Mouse (Mus musculus): ENCODE measurements around the gene Rab4a.
"Not testable (repeated sequence)": the region's sequence is repeated elsewhere in the genome, so short reads cannot be mapped to it uniquely, and the experiment has no call there.

Gene Rab4a

DNA sequence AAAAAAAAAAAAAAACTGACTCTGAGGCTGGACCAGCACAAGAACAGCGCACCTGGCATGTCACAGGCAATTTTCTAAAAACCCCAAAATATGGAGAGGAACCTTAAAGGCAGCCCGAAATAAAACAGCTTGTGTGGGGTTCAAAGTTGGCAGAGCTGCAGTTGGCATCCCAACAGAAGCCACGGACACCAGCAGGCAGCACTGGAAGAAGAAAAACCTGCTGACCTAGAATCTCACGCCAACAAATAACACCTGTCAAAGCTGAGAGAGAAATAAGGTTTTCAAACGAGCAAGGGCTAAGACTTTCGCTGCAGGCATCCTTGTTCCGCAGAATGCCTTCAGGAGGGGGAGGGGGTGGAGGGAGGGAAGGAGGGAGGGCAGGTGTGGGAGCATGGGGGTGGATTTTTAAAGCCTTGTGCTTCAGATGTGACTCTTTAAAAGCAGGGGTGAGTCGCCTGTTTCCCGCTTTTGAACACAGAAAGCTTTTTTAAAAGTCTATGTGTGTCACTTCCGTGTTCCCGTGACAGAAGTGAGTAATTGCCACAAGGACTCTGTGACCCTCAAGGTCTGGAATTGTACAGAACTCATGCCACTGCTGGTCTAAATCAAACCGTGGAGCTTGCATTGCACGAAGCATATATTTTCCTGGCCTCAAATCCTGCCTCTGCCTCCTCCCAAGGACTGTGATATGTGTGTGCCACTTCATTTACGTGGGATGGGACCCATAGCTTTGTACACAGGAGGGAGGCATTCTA is 17.2 kb upstream of the Rab4a start:
- DNase-seq (ENCODE audit: low read depth, low spot score): no peak

DNA sequence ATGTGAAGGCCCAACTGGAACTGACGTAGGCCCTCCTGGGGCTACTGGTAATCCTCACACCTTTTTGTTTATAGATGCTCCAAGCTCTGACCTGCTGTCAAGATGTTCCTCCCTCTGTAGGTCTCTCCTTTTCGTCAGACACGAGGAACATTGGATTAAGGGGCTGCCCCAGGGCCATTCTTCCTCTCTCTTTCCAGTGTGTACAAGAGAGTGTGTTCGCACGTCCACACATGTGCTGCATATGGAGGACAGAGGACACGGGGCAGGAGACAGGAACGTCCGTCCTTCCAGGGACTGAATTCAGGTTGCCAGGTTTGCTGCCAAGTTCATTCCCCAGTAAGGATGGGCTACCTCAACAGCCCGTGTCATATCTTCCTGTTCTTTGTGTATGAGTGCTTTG is 16.3 kb upstream of the Rab4a start:
- no peak for DNase-seq (ENCODE audit: low read depth, low spot score)

DNA sequence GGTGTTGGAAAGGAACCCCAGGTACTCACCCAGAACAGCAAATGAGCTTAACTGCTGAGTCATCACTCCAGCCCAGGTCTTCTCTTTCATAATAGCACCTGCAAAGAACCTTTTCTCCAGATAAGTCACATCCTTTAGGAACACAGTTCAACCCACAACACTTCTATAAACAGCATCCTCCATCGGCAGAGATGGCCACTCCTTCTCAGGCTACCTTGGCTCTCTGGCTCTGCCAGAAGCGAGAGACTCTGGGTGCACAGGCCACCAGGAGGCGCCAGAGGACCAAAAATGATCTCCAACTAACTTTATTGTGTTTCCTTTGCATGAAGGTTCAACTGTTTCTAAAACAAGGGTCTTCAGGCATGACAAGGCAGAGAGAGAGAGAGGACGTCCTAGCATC is 15.8 kb upstream of the Rab4a start:
- peak; percentile 66 for DNase-seq (ENCODE audit: low read depth, low spot score)

DNA sequence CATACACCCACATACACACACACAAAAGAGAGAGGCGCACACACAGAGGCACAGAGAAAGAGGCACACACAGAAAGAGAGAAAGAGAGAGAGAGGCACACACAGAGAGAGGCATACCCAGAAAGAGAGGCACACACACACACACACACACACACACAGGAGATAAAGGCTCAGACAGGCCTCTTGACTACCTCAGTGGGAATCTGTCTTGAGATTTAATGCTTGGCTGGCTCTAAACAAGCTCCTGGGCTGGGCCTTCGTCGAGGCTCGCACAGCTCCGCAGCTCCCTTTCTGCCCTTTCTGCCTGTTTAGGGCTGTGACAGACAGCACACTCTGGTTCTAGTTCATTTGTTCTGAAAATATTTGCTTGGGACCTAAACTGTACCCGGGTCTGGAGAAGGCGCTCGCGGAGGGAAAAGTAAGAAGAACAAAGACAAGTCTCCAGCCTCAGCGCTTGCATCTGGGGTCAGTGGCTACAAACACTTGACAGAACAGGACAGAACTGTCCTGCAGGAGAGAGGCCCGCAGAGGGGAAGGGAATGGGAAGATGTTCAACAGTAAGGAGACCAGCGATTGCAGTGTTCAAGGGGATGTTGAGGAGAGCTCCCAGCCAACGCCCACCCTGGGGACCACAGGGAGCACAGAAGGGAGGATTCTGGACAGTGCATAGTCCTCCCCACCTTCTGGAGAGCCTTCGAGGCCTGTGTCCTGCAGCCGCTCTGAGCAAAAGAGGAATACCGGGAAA is 14.5 kb upstream of the Rab4a start:
- DNase-seq (ENCODE audit: low read depth, low spot score): no peak

DNA sequence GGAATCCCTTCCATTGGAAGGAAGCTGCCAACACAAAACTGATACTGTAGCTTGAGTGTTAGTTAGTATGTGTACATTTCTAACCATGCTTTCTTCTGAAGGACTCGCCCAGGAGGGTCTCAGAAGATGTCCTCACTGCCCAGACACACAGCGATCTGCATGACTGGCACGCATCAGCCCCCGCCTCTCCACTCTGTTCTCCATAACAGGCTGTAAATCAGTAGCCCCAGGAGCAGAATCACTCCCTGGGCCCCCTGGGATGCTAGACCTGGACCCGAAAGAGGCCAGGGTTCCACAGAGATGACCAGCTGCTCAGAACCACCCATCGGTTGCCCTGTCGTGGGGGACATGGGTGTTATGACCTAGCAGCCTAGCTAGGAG is 13.9 kb upstream of the Rab4a start:
- DNase-seq (ENCODE audit: low read depth, low spot score): no peak

DNA sequence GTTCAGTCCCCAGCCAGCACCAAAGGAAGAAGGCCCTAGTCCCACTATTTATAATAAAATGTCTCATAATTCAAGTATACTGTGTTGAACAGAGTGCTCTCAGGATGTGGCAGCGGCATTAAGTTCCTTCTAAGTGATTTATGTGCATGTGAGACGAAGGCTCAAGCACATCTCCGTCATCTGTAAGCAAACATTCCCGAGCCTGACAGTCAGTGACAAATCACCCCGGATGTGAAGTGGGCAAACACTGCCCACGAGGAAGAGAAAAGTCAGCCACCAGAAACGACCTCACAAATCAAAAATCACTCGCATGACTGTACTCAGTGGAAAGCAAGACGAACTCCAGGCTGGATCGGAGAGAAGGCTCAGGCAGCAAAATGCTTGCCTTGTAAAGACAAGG is 11.9 kb upstream of the Rab4a start:
- DNase-seq (ENCODE audit: low read depth, low spot score): no peak

DNA sequence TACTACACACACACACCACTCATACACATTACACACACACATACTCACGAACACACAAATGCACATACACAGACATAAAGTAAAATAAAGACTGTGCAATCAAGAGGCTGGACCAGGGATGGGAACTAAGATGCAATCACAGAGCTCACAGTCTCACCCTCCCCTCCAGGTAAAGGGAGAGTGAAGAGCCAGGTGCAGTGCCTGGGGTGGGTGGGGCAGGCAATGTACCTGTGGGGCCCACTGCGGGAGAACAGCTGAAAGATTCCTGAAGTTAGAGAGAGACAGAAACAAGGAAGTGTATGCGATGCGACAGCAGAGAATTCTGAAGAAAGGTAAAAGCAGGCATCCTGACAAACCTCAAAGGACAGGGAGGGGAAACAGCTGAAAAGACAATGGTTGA is 11.0 kb upstream of the Rab4a start:
- no peak for DNase-seq (ENCODE audit: low read depth, low spot score)

DNA sequence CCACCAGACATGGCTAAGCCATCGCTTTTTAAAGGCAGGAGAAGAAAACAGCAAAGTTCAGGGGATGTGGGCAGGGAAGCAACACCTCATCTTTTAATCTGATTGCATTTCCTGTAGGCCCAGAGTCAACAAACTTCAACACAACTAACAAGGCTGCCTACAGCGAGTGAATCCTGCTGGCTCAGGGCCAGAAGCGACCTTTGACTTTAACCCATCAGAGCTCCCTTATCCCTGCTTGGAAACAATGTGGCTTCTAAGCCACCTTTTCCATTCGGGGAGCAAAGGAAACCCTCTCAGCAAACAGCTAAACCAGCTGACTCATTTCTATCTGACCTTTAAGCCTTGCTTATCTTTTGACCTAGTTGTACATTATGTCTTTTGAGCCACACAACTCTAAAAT is 9.0 kb upstream of the Rab4a start:
- no peak for DNase-seq (ENCODE audit: low read depth, low spot score)

DNA sequence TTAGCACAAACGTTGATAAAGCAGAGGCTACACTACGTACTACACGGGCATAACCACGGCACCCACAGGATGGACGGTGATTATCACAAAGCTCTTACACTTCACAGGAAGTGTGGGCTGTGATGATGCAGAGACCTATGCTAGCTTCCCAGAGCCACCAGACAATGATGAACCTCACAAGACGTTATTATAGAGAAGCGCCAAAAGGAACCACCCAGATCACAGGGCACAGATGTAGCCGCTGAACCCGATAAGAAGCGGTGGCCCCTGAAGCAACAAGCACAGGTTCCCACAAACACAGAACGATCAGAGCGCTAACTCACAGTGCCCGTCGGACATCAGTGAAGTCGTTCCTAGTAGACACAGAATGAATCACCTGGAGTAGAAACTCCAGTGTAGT is 7.9 kb upstream of the Rab4a start:
- DNase-seq (ENCODE audit: low read depth, low spot score): no peak

DNA sequence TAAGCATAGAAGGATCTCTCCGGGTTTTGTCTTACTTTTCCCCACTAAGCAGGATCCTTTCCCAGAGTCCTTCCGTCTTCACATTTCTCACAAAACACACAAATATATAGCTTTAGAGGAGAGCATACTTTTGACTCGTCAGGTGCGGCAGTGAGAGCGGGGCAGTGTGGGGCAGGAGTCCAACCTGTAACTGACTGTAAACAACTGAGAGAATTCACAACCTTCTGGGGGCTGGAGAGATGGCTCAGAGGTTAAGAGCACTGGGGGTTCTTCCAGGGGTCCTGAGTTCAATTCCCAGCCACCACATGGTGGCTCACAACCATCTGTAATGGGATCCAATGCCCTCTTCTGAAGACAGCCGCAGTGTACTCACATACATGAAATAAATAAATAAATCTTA is 6.4 kb upstream of the Rab4a start:
- no peak for DNase-seq (ENCODE audit: low read depth, low spot score)

DNA sequence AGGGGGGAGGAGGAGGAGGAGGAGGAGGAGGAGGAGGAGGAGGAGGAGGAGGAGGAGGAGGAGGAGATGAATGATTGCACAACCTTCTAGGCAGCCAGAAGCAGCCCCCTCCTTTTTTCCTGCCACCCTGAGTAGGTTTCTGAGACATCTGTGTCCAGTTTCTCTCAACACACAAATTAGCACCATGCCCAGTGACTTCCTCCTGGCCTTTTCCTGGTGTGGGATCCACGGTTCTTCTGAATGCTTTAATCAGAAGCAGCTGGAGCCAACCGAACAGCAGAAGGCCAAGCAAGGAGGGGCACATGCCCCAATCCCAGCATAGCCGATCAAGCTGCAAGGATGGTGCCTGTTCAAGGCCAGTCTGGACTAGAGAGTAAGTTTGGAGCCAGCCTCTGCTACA is 5.9 kb upstream of the Rab4a start:
- DNase-seq (ENCODE audit: low read depth, low spot score): no peak

DNA sequence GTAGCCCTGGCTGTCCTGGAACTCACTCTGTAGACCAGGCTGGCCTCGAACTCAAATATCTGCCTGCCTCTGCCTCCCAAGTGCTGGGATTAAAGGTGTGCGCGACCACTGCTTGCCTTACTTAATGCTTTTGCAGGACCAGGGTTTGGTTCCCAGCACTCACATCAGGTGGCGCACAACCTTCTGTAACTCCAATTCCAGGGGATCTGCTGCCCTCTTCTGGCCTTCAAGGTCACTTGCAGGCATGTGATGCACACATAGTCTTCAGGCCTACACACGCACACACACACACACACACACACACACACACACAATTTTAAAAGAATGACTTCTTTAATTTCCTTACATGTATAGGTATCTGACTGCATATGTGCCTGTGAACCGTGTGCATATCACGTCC is 4.9 kb upstream of the Rab4a start:
- DNase-seq (ENCODE audit: low read depth, low spot score): no peak

DNA sequence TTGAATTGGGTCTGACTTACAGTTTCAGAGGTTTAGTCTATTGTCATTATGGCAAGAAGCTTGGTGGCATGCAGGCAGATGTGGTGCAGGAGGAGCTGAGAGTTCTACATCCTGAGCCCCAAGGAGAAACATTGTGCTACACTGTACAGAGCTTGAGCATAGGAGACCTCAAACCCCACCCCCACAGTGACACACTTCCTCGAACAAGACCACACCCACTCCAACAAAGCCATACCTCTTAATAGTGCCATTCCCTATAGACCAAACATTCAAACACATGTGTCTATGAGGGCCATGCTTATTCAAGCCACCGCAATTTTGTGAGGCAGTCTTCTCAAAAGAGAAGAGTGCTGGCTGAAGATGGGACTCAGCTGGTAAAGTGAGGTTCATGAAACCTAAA is 4.2 kb upstream of the Rab4a start:
- no peak for DNase-seq (ENCODE audit: low read depth, low spot score)

DNA sequence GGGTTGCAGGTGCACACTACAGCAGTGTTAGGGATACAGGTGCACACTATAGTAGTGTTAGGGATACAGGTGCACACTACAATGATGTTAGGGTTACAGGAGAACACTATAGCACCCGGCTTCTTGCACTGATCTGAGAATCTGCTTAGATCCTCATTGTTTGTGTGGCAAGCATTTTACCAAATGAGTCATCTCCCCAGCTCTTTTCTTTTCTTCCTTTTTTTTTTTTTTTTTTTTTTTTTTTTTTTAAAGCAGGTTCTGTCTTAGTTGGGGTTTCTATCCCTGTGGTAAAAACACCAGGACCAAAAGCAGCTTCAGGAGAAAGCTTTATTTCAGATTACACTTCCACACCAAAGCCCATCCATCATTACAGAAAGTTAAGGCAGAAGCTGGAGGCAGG is 2.1 kb upstream of the Rab4a start:
- no peak for DNase-seq (ENCODE audit: low read depth, low spot score)

DNA sequence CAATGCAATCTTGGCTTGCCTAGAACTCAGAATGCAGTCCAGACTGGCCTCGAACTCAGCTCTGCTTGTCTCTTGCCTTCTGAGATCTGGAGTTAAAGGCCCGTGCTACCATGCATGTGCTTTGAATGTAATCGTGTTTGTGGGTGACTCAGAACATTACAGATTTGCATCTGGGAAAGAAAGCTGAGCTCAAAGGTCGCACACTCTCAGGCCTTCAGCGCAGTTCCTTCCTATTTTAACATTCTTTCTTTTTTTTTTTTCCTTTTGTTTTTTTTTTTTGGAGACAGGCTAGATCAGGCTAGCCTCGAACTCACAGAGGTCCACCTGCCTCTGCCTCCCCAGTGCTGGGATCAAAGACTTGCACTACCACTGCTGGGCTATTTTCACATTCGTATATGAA is 1.2 kb upstream of the Rab4a start:
- DNase-seq (ENCODE audit: low read depth, low spot score): no peak

DNA sequence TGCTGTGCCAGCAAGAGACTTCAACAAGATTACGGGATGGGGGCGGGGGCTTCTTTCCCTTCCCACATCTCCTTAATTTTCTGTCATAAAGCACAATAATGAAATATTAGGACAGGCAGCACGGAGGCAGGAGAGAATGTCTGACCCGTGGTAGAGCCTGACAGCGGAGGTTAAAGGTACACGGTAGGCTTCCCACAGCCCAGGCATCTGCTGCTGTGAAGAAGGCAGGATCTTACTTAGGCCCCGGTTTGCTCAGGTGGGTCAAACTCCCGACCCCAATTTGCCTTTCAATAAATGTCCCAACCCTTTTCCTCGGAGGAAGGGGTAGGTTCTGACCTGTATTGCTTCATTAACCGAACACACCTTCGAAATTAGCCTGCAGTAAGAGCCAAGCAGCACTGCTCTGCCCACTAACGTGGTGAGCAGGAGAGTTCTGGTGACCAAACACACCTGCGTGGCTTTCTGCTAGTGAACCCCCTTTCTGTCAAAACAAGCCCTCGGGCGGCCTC is 522 bp upstream of the Rab4a start:
- no peak for DNase-seq (ENCODE audit: low read depth, low spot score)

DNA sequence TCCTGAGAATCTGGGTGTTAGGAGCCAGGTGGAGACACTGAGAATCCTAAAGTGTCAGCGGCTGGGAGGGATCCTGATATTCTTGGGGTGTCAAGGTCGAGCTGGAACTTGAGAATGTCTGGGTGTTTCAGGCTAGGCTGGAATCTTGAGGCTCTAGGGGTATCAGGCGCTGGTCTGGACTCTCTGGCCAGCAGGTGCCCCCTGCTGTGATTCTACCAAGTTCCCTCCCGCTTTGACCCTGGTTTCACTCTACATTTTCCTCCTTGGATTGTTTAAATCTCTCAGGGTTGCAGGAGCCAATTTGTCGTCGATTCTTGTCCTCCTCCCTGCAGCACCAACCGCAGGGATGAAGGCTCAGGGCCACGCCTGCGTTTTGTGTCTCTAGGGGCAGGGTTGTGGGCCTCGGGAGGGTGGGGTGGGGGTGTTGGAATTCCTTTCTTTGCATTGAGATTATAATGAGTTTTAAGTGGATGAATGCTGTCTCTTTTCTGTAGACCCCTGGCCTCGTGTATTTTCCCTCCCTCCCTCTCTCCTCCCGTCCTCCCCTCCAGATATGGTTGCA is 670 bp downstream of the Rab4a start:
- DNase-seq (ENCODE audit: low read depth, low spot score): no peak

DNA sequence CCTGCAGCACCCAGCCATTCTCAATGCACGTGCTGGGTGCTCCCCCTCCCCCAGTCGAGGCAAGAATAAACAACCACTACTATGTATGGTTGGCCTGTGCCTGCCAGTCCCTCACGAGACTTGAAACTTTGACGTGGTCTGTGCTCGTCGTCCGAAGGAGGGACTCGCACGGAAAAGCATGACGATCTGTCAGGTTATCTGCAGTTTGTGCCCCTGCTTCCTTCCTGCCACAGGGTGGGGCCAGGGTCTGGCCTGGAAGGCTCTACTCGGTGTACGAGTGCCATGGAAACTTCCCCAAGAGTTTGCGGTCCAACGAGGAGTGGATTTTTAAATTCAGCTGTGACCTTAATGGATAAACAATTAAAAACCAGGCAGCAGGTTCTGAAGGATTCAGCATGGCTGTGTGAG is 1.2 kb downstream of the Rab4a start:
- no peak for DNase-seq (ENCODE audit: low read depth, low spot score)

DNA sequence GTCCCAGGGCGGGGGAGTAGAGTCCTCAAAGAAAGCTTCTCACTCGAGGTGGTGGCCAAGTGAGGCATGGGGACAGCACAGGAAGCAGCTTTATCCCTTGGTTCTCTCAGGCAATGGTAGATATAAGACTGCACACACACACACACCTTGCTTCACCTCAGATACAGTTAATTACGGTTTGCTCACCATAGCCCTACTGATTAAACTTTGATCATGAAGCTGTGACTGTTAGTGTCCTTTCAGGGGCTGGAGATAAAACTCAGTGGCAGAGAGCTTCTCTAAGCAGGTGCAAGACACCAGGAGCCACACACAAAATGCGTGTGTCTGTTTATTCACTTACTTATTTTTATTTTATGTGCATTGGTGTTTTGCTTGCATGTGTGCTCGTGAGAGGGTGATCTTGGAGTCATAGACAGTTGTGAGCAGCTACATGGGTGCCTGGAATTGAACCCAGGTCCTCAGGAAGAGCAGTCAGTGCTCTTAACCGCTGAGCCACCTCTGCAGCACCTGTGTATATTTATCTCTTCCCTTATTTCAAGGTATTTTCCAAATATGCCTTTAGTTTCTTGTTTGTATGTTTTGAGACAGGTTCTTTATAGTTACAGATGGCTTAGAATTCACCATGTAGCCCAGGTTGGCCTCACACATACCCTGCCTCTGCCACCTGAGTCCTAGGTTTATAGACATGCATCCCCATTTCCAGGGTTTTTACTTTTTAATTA is 2.2 kb downstream of the Rab4a start:
- DNase-seq (ENCODE audit: low read depth, low spot score): no peak

DNA sequence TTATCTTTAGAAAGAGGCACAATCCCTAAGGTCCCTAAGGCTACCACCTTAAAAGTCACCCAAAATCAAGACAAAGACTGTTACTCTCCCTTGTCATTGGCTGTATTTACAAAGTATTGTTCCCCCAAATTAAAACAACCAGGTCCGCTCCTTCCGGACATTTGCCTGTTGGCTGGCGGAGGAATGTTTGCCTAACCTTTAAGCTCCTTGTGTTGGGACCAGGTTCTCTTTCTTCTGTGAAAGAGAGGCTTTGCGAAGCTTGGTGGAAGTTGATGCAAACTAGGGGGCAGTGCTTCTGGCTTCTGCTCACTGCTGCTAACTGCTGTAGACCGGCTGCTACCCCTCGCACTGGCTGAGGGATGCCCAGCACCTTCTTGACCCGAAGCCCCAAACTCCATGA is 2.9 kb downstream of the Rab4a start:
- DNase-seq (ENCODE audit: low read depth, low spot score): no peak

DNA sequence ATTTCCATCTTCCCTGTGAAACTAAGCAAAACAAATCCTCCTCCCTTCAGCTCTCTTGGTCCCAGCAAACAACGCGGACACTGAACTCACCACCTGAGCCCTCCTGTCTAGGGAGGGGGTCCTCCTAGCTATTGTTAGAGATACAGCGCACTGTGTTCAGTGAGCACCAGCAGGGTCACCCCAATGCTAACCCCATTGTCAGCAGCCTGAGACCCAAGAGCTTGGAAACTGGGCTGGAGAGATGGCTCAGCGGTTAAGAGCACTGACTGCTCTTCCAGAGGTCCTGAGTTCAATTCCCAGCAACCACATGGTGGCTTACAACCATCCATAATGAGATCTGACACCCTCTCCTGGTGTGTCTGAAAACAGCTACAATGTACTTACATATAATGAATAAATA is 3.6 kb downstream of the Rab4a start:
- DNase-seq (ENCODE audit: low read depth, low spot score): not testable (repeated sequence)

DNA sequence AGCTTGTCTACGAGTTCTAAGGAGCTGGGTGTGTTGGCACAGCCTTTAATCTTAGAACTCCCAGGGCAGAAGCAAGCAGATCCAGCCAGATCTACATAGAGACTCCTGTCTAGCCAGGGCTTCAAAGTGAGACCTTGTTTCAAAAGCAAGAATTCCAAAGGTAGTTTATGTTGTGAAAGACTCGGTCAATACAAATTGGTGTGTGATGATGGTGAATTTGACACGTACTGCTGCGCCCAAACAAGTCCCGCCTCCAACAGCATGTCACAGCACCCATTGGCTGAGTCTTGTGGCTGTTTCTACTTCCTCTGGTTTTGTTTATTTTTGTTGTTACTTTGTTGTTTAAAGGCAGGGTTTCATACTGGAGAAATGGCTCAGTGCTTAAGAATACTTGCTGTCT is 6.4 kb downstream of the Rab4a start:
- DNase-seq (ENCODE audit: low read depth, low spot score): no peak
